Mouse (Mus musculus) gastrocnemius, adult 8-10 months (tissue): Measurements from ENCODE around the gene Pold3. TPM values are rescaled to one million over a fixed set of nuclear protein-coding genes. Genes with fewer than 3 reads are reported as not detected.

Source experiments
- total RNA-seq, 4 experiments: library from RNA; stranded (reverse); gene quantifications; 2 replicates each; pipeline ENCODE4 v1.2.4; 2022

The Pold3 gene
- total RNA-seq, 4 experiments from 2014 or later: 4.2 to 6.6 (median 5.0) TPM

Other genes starting within 250 kb of the Pold3 start
- gene Rnf169, start 141.1 kb downstream of the Pold3 start, total RNA-seq: 1 to 10 TPM; 5.3 to 6.3 (median 5.5) TPM
- 1 to 10 TPM; 1.0 to 1.5 (median 1.2) TPM for gene Chrdl2, start 115.4 kb downstream of the Pold3 start, total RNA-seq
- gene Lipt2, start 37.7 kb upstream of the Pold3 start, total RNA-seq: 1 to 10 TPM; 4.1 to 5.6 (median 4.5) TPM
- gene Kcne3, start 54.9 kb upstream of the Pold3 start, total RNA-seq: 1 to 10 TPM in 1 of 4 experiments, under 1 TPM in 2, not detected in 1; 0.29 to 1.0 (median 0.89) TPM
- gene Pgm2l1, start 105.8 kb upstream of the Pold3 start, total RNA-seq: 10 to 100 TPM; 22.7 to 24.6 (median 24.0) TPM
- under 1 TPM in 1 of 4 experiments, not detected in 3; 0.12 TPM for gene P4ha3, start 164.0 kb upstream of the Pold3 start, total RNA-seq